Mouse (Mus musculus) cortical plate, adult 2 months (tissue): ENCODE measurements around the gene Stat3.

Experiments
- CTCF ChIP-seq: fragments of 200-500 bp; IDR thresholded peaks from 2 replicates; pipeline ENCODE4 v1.5.1; 2011; ENCODE audit warnings: mild to moderate bottlenecking, control low read depth, low read length; ENCODE audit not compliant: insufficient read depth; ENCODE audit errors: extremely low read depth
- POLR2A ChIP-seq: fragments of 200-500 bp; IDR thresholded peaks from 2 replicates; pipeline ENCODE4 v1.6.1; 2011; ENCODE audit warnings: mild to moderate bottlenecking, low read length, control low read depth; ENCODE audit not compliant: insufficient read depth; ENCODE audit errors: extremely low read depth

DNA sequence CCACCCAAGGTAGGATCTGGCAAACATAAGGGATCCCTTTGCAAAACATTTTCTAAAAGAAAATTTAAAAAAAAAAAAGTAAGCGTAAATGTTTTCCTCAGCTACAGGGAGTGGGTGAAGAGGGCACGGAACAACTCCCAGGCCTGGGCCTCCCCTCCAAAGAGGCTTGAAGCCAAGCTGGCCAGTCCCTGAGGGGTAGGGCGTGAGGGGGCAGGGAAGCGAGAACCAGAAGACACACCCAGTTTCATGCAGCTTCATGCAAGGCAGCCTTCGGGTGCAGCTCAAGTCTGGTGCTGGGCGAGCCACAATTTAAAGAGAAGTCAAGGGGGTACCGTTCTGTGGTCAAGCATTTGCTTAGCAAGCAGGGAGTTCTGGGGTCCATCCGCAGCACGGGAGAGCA, 24.3 kb upstream of the Stat3 start:
- no peak for TF ChIP-seq CTCF
- TF ChIP-seq POLR2A = no peak
